Mouse (Mus musculus) intestine, embryonic 15.5 days (tissue): ENCODE data around the gene Rnf44. TPM values are rescaled to one million over a fixed set of nuclear protein-coding genes. Genes with fewer than 3 reads are reported as not detected.

Source experiments
- ATAC-seq: fragments of 200-750 bp; cut with Nextera tagmentation; 2 replicates; pipeline ENCODE4 v1.8.0; 2017; ENCODE audit warnings: moderate TSS enrichment, moderate library complexity
- H3K27ac ChIP-seq: fragments of 300-500 bp; sonication (generic); 2 replicates; pipeline ENCODE4 v1.5.1; 2015; ENCODE audit warnings: mild to moderate bottlenecking, inconsistent platforms
- H3K27me3 ChIP-seq: fragments of 300-500 bp; sonication (generic); replicated peaks from 2 replicates; pipeline ENCODE4 v1.6.1; 2015; ENCODE audit warnings: inconsistent platforms
- H3K36me3 ChIP-seq: fragments of 300-500 bp; sonication (generic); 2 replicates; pipeline ENCODE4 v1.6.1; 2015; ENCODE audit warnings: inconsistent platforms
- H3K4me1 ChIP-seq: fragments of 300-500 bp; sonication (generic); replicated peaks from 2 replicates; pipeline ENCODE4 v1.6.1; 2015; ENCODE audit warnings: inconsistent platforms
- H3K4me2 ChIP-seq: fragments of 300-500 bp; sonication (generic); replicated peaks from 2 replicates; pipeline ENCODE4 v1.6.1; 2015; ENCODE audit warnings: mild to moderate bottlenecking, inconsistent platforms
- H3K4me3 ChIP-seq: fragments of 300-500 bp; sonication (generic); replicated peaks from 2 replicates; pipeline ENCODE4 v1.5.1; 2015; ENCODE audit warnings: inconsistent platforms
- H3K9ac ChIP-seq: fragments of 300-500 bp; sonication (generic); 2 replicates; pipeline ENCODE4 v1.6.1; 2015; ENCODE audit warnings: inconsistent platforms
- H3K9me3 ChIP-seq: fragments of 300-500 bp; sonication (generic); 2 replicates; pipeline ENCODE4 v1.6.1; 2016; ENCODE audit warnings: inconsistent platforms
- WGBS: fragments of 180-500 bp; shearing (Covaris S2); methylation state at CpG from one replicate; pipeline ENCODE4 v1.1.7; 2015; 5-methylcytosine and 5-hydroxymethylcytosine counted together
- polyA plus RNA-seq: library from polyadenylated mRNA; unstranded; fragments of >200 nt; fragmentation: Nextera tagmentation; extraction: Ambion mirVana; gene quantifications from 2 replicates; pipeline ENCODE4 v1.2.1, GENCODE M21; 2015

Gene Rnf44
- polyA plus RNA-seq, 1 experiment from 2014 or later = 77.9 TPM

DNA sequence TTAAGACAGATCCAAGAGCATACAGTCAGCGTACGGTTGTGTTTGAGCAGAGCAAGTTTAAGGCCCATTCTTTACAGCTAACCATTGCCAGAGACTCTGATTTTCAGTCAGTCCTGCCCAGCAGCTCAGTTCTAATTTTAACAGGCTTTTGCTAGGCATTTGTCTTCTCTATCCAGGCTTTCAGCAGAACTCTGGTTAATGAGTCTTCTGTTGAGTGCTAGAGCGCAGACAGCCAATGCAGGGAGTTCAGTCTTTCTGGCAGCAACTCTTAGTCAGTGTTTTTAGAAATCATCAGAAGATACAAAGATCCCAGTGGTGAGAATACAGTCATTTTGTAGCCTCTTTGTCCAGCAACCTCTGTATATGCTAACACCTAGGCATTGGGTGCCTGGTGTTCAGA lies 43.2 kb downstream of the Rnf44 start:
- Histone ChIP-seq H3K27me3 (no peaks in the 10 kb centered on the region), H3K4me3 (no peak overlapping the region), H3K9me3 (no peaks in the 10 kb centered on the region), H3K4me2 (no peak overlapping the region), H3K9ac (no peak overlapping the region), H3K4me1 (no peaks in the 10 kb centered on the region), H3K27ac (no peak overlapping the region), H3K36me3 (peaks cover 65% of the 10 kb centered on the region)
- WGBS = 91% methylated on average over 3 of the region's 3 CpGs
- ATAC-seq = no peak

DNA sequence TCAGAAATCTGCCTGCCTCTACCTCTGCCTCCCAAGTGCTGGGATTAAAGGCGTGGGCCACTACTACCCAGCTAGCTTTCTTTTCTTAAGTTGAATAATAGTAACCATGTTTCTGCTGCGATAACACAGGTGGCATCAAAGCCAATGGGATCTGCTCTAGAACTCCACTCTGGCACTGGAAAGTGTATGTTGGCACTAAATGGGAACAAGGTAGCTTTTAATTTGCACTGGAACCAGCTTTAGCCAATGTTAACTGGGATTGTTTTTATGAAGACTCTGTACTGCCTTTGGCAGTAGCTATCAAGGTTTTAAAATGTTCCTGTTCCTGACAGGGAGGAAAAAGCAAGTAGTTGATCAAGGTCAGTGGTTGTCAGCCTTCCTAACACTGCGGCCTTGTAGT lies 58.7 kb downstream of the Rnf44 start:
- WGBS = 93% methylated on average over 3 of the region's 3 CpGs
- no peak overlapping the region for H3K4me3 ChIP-seq
- no peak for ATAC-seq
- no peaks in the 10 kb centered on the region for H3K4me1 ChIP-seq
- no peak overlapping the region for H3K27ac ChIP-seq
- H3K27me3 ChIP-seq = no peaks in the 10 kb centered on the region
- no peaks in the 10 kb centered on the region for H3K9me3 ChIP-seq
- no peak overlapping the region for H3K4me2 ChIP-seq
- H3K36me3 ChIP-seq = peaks cover under 1% of the 10 kb centered on the region; the same call in 1 of the 2 replicates
- no peak overlapping the region for H3K9ac ChIP-seq

DNA sequence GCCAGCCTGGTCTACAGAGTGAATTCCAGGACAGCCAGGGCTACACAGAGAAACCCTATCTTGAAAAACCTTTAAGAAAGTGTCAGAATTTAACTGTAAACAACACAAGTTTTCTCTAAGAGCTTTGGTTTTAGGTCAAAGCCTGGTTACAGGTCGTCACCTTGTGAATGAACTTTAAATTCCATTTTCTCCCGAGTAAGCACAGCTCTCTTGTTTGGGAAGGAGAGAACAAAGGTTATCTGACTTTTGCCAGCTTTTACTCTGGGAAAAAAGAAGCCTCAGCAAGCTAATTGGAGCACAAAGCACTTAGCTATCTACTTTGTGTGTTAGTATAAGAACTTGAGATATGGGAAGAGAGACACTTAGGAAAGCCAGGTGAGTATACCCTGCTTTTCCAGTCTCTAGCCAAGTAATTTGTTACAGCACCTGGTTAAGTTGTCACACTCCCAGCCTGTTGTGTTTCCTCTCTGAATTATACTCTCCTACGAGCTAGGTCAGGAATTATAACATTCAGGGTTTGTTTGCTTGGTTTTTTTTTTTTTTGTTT lies 60.9 kb downstream of the Rnf44 start:
- Histone ChIP-seq H3K36me3 (no peaks in the 10 kb centered on the region), H3K9ac (no peak overlapping the region), H3K4me2 (no peak overlapping the region), H3K9me3 (no peaks in the 10 kb centered on the region), H3K4me3 (no peak overlapping the region), H3K27ac (no peak overlapping the region), H3K4me1 (no peaks in the 10 kb centered on the region), H3K27me3 (no peaks in the 10 kb centered on the region)
- ATAC-seq = no peak
- 57% methylated on average over 3 of the region's 3 CpGs for WGBS

Other genes starting within 250 kb of the Rnf44 start
- gene Thoc3, start 225.1 kb downstream of the Rnf44 start, polyA plus RNA-seq = 100 and 101 TPM in 2 replicates
- gene Simc1, start 190.1 kb downstream of the Rnf44 start, polyA plus RNA-seq = 6.3 and 6.9 TPM in 2 replicates
- gene 4833439L19Rik, start 128.5 kb downstream of the Rnf44 start, polyA plus RNA-seq = 107 and 110 TPM in 2 replicates
- 21.7 and 25.2 TPM in 2 replicates for gene Arl10, start 118.9 kb downstream of the Rnf44 start, polyA plus RNA-seq
- gene Nop16, start 103.8 kb downstream of the Rnf44 start, polyA plus RNA-seq = 86.1 and 93.9 TPM in 2 replicates
- gene Higd2a, start 103.7 kb downstream of the Rnf44 start, polyA plus RNA-seq = 233 and 239 TPM in 2 replicates
- 76.9 and 78.6 TPM in 2 replicates for gene Cltb, start 82.6 kb downstream of the Rnf44 start, polyA plus RNA-seq
- 67.5 and 68.5 TPM in 2 replicates for gene Faf2, start 72.1 kb downstream of the Rnf44 start, polyA plus RNA-seq
- 32.2 and 37.2 TPM in 2 replicates for gene Cdhr2, start 7.6 kb upstream of the Rnf44 start, polyA plus RNA-seq
- 0.53 and 0.82 TPM in 2 replicates for gene Gprin1, start 56.0 kb upstream of the Rnf44 start, polyA plus RNA-seq
- 0.24 and 0.42 TPM in 2 replicates for gene Sncb, start 72.7 kb upstream of the Rnf44 start, polyA plus RNA-seq
- gene Eif4e1b, start 90.1 kb upstream of the Rnf44 start, polyA plus RNA-seq = not detected in 2 replicates
- 13.9 TPM in 2 replicates for gene Tspan17, start 95.5 kb upstream of the Rnf44 start, polyA plus RNA-seq